Comparison of ENCODE assay signal across 8 mouse cellular contexts in the genomic region with DNA sequence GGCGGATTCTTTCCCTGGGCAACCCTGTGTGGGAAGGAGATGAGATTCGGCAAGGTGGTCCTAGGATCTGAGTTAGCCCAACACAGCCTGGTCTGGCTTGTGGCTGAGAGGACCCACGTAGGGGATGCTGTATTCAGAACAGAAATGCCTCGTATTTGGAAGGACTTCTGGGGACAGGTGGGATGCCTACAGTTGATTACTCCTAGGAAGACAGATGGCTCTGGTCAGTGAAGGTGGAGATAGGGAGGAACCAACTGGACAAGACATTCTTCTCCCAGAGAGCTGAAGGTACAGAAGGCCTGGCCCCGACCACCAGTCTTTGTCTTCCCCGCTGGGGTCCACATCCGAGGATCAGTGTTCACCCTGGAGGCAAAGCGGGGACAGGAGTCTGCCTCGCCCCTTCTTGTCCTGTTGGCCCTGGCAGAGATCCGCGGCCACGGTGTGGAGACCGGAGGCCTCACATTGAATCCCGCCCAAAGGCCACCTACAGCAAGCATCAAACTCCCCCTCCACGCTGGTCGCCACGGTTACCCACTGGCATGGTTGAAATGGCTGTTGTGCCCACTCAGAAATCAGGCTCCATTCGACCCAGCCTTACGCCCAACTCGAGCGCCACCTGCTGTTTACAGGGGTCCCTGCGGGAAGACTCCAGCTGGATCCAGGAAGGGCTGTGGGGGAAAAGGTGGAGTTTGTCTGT.
DNase-seq lines count a peak whose midpoint lies in the region; ATAC-seq and TF ChIP-seq lines count a peak whose summit lies in the region.

No protein-coding gene starts in this region.

- TF ChIP-seq POLR2A in small intestine, adult 2 months (IDR thresholded peaks at IDR 0.05; ENCODE audit: low read depth, low read length): no peak

- H3K27me3 ChIP-seq in midbrain, embryonic 13.5 days: peaks cover 10% of the 10 kb centered on the region
- no peaks in the 10 kb centered on the region for H3K27me3 ChIP-seq in small intestine, adult 2 months (ENCODE audit: control insufficient read depth, insufficient read depth, low read length)

- intact Hi-C loops in left cerebral cortex, postnatal 36 days (cut with DNase I): loop anchor here (5.0 kb wide), 2 partner anchors 794 to 989 kb away; no protein-coding TSS in a partner anchor

- H3K9me3 ChIP-seq in midbrain, embryonic 13.5 days: no peaks in the 10 kb centered on the region

- H3K4me2 ChIP-seq in midbrain, embryonic 13.5 days (replicated peaks): peak overlapping the region; percentile 48

- TF ChIP-seq CTCF in small intestine, adult 2 months (IDR thresholded peaks at IDR 0.05; ENCODE audit: extremely low read depth, insufficient read length, insufficient replicate concordance, low read depth, low read length): peak; percentile 69; the same call in 1 of the 2 replicates

- peak; percentile 83 for ATAC-seq in midbrain, embryonic 13.5 days
- ATAC-seq in inflammation-experienced regulatory T-cells, adult 6 months: no peak

- no peak overlapping the region for H3K9ac ChIP-seq in midbrain, embryonic 13.5 days (replicated peaks)

- peak; percentile 25 for DNase-seq in adrenal gland, adult 8-10 months
- peak; percentile 84 for DNase-seq in embryo, embryonic 10 days (ENCODE audit: low spot score)
- peak; percentile 63 to 73 for DNase-seq in gastrocnemius, postnatal 4 days (ENCODE audit: low spot score in 2 of 2)
- DNase-seq in kidney, adult 11 months: peak; percentile 36
- peak; percentile 66 to 73 for DNase-seq in left cerebral cortex, postnatal 36 days (ENCODE audit: low spot score in 2 of 2)

- no peaks in the 10 kb centered on the region for H3K36me3 ChIP-seq in midbrain, embryonic 13.5 days
- H3K36me3 ChIP-seq in small intestine, adult 2 months (ENCODE audit: control insufficient read depth, insufficient read depth, low read length): no peaks in the 10 kb centered on the region

- H3K4me1 ChIP-seq in midbrain, embryonic 13.5 days (replicated peaks): peaks cover 5% of the 10 kb centered on the region
- peaks cover 3% of the 10 kb centered on the region for H3K4me1 ChIP-seq in small intestine, adult 2 months (ENCODE audit: control insufficient read depth, insufficient read depth, insufficient read length, low read length)

- WGBS in midbrain, embryonic 13.5 days: 23% methylated on average over 22 of the region's 22 CpGs
- WGBS in small intestine, adult 2 months: 37% methylated on average over 22 of the region's 22 CpGs

- H3K4me3 ChIP-seq in midbrain, embryonic 13.5 days (replicated peaks): peak overlapping the region; percentile 20; the same call in 1 of the 2 replicates
- peak overlapping the region; percentile 9; the same call in 1 of the 2 replicates for H3K4me3 ChIP-seq in small intestine, adult 2 months (ENCODE audit: low read depth, low read length)

- no peak overlapping the region for H3K27ac ChIP-seq in midbrain, embryonic 13.5 days
- H3K27ac ChIP-seq in small intestine, adult 2 months (ENCODE audit: insufficient read depth, low read depth, low read length): no peak overlapping the region

Comparison
In these comparisons a context has a peak if more than half of its experiments do, and no peak if none do; other contexts are left out.
1. DNase-seq: peak in every context shown above with its lines; median percentile 84 in embryo, embryonic 10 days; 70 in left cerebral cortex, postnatal 36 days; 68 in gastrocnemius, postnatal 4 days; 36 in kidney, adult 11 months; 25 in adrenal gland, adult 8-10 months.